30 mouse cellular contexts compared by ENCODE assay signal in the genomic region with DNA sequence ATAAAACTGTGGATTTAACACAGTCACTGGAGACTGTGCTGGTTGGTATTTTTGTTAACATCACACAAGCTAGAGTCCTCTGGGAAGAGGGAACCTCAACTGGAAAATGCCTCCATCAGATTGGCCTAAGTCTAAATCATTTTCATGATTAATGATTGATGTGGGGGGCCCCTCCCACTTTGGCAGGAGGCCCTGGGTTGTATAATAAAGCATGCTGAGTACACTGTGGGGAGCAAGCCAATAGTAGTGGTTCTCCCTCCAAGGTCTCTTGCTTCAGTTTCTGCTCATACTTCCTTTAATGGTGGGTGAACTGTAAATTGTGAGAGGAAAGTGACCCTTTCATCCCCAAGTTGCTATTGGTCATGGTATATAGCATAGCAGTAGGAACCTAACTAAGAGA. TPM values are rescaled to one million over a fixed set of nuclear protein-coding genes. Genes with fewer than 3 reads are reported as not detected.
DNase-seq lines count a peak whose midpoint lies in the region; ATAC-seq and TF ChIP-seq lines count a peak whose summit lies in the region.
"Had no signal": no experiment of that assay in that cellular context is flagged by ENCODE, and none has a peak within 500 bp of the region (broad histone marks: within the 10 kb centered on the region; RNA-seq: fewer than 3 reads in every experiment).

No protein-coding gene starts in this region.

- no peak overlapping the region for H3K9ac ChIP-seq in lung, embryonic 14.5 days
- H3K9ac ChIP-seq: forebrain, embryonic 12.5 days; heart, embryonic 12.5 days; hindbrain, embryonic 12.5 days; limb, embryonic 15.5 days; midbrain, embryonic 15.5 days had no signal

- no peak overlapping the region for H3K4me2 ChIP-seq in lung, embryonic 14.5 days
- H3K4me2 ChIP-seq: forebrain, embryonic 12.5 days; heart, embryonic 12.5 days; hindbrain, embryonic 12.5 days; limb, embryonic 15.5 days; midbrain, embryonic 15.5 days had no signal

- ATAC-seq in lung, embryonic 14.5 days (ENCODE audit: insufficient read depth): no peak
- ATAC-seq: midbrain, embryonic 15.5 days had no signal

- no peak for TF ChIP-seq POLR2A in lung, adult 2 months (IDR thresholded peaks at IDR 0.05; ENCODE audit: borderline replicate concordance, extremely low read depth, low read depth, low read length)

- H3K36me3 ChIP-seq in lung, embryonic 14.5 days (ENCODE audit: insufficient read depth): no peaks in the 10 kb centered on the region
- H3K36me3 ChIP-seq: embryonic facial prominence, embryonic 10.5 days; forebrain, embryonic 12.5 days; hindbrain, embryonic 12.5 days; limb, embryonic 15.5 days; midbrain, embryonic 15.5 days had no signal

- DNase-seq in adrenal gland, postnatal 14 days: peak; percentile 53
- no peak for DNase-seq in adrenal gland, adult 18-20 months (ENCODE audit: low spot score in 2 of 2)
- peak; percentile 34 for DNase-seq in lung, embryonic 14.5 days
- no peak for DNase-seq in lung, adult 2 months
- DNase-seq in kidney, adult 9 months: peak; percentile 83
- peak; percentile 42 for DNase-seq in lung, postnatal 36 days
- no peak for DNase-seq in right cerebral cortex, adult 18-20 months
- no peak for DNase-seq in cerebellum, adult 18-20 months
- DNase-seq: cerebellum, adult 8-10 months; gastrocnemius, postnatal 10 days; heart, adult 11 months; heart, postnatal 14 days; layer of hippocampus, postnatal 36 days; right cerebral cortex, postnatal 4 days; thymus, postnatal 25 days had no signal

- no peaks in the 10 kb centered on the region for H3K27me3 ChIP-seq in lung, embryonic 14.5 days (ENCODE audit: insufficient read depth, low read length)
- H3K27me3 ChIP-seq: CH12.LX; heart, embryonic 12.5 days had no signal

- no peaks in the 10 kb centered on the region for H3K4me1 ChIP-seq in lung, embryonic 14.5 days (ENCODE audit: insufficient read depth)
- no peaks in the 10 kb centered on the region for H3K4me1 ChIP-seq in lung, adult 2 months (ENCODE audit: control insufficient read depth, insufficient read depth, low read length)
- H3K4me1 ChIP-seq: embryonic facial prominence, embryonic 10.5 days; forebrain, embryonic 12.5 days; heart, embryonic 12.5 days; hindbrain, embryonic 12.5 days; limb, embryonic 15.5 days; midbrain, embryonic 15.5 days had no signal

- TF ChIP-seq CTCF in lung, embryonic 14.5 days (IDR thresholded peaks at IDR 0.05; ENCODE audit: low read depth): no peak
- TF ChIP-seq CTCF in lung, adult 2 months (IDR thresholded peaks at IDR 0.05; ENCODE audit: insufficient read depth, low read length): no peak

- no peak overlapping the region for H3K4me3 ChIP-seq in lung, embryonic 14.5 days (ENCODE audit: low read depth, low read length)
- H3K4me3 ChIP-seq in lung, adult 2 months (replicated peaks; ENCODE audit: extremely low read depth, low read depth, low read length): no peak overlapping the region
- H3K4me3 ChIP-seq: embryonic facial prominence, embryonic 10.5 days; forebrain, embryonic 12.5 days; heart, embryonic 12.5 days; hindbrain, embryonic 12.5 days; layer of hippocampus, adult 2 months; limb, embryonic 15.5 days; midbrain, embryonic 15.5 days; myocyte had no signal

- no peaks in the 10 kb centered on the region for H3K9me3 ChIP-seq in lung, embryonic 14.5 days (ENCODE audit: low read depth, low read length)
- H3K9me3 ChIP-seq: embryonic facial prominence, embryonic 10.5 days; forebrain, embryonic 12.5 days; heart, embryonic 12.5 days; hindbrain, embryonic 12.5 days; limb, embryonic 15.5 days; midbrain, embryonic 15.5 days had no signal

- H3K27ac ChIP-seq in lung, embryonic 14.5 days (ENCODE audit: low read depth): no peak overlapping the region
- H3K27ac ChIP-seq: embryonic facial prominence, embryonic 10.5 days; forebrain, embryonic 12.5 days; hindbrain, embryonic 12.5 days; layer of hippocampus, adult 2 months; limb, embryonic 15.5 days; midbrain, embryonic 15.5 days had no signal

RNA-seq across cellular contexts. Expression of gene Cldn34a, which starts 57.8 kb away (rescaled TPM):
- not detected in 2 replicates for total RNA-seq in adrenal gland, postnatal 14 days (2021)
- total RNA-seq in adrenal gland, adult 18-20 months (2021): not detected
- polyA plus RNA-seq in lung, embryonic 14.5 days (2014; fragmentation: Nextera tagmentation; extraction: Ambion mirVana): not detected in 2 replicates
- polyA plus RNA-seq in lung, adult 2 months (2012; rRNA removed): not detected in 2 replicates
- total RNA-seq: CH12.LX; common myeloid progenitor, adult 5-6 weeks; gastrocnemius, postnatal 10 days; heart, postnatal 14 days; layer of hippocampus, adult 2 months; layer of hippocampus, postnatal 36 days; left cerebral cortex, postnatal 36 days; megakaryocyte-erythroid progenitor cell, adult 5-6 weeks; MEL; neutrophil, adult 5-6 weeks had no signal
- polyA plus RNA-seq: embryonic facial prominence, embryonic 10.5 days; forebrain, embryonic 12.5 days; heart, embryonic 12.5 days; hindbrain, embryonic 12.5 days; limb, embryonic 15.5 days; lung, embryonic 16.5 days; midbrain, embryonic 15.5 days; myocyte had no signal

Comparison
In these comparisons a context has a peak if more than half of its experiments do, and no peak if none do; other contexts are left out.
1. DNase-seq: peak in adrenal gland, postnatal 14 days (single experiment), lung, embryonic 14.5 days (single experiment), kidney, adult 9 months (single experiment) and lung, postnatal 36 days (single experiment); none in adrenal gland, adult 18-20 months (0 of 2), lung, adult 2 months (single experiment), right cerebral cortex, adult 18-20 months (single experiment) and cerebellum, adult 18-20 months (0 of 2).